Mouse (Mus musculus): ENCODE measurements around the gene Senp5. TPM values are rescaled to one million over a fixed set of nuclear protein-coding genes. Genes with fewer than 3 reads are reported as not detected.
A peak's percentile ranks its signal among the peaks of the same experiment; 100 is the strongest.
"Not testable (repeated sequence)": the region's sequence is repeated elsewhere in the genome, so short reads cannot be mapped to it uniquely, and the experiment has no call there.

Senp5 gene
- polyA plus RNA-seq, 1 experiment: not detected

DNA sequence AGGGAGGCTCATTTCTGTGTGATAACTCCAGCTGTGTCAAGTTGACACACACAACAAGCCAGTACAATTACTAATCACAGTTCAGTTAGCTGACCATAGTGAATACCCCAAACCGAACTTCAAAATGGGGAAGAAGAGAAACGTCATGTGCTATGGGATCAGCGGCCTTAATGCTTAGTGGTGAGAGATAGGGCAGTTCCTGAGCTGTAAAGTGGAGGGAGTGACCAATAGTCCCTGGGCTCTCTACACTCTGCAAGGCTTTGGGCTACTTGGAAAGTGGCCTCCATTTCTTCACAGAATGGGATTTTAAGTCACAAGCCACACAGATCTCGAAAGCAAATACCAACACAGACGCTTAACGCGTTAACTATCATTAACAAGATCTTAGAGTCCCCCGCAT, 55.8 kb downstream of the Senp5 start:
- Histone ChIP-seq H3K4me1 (ENCODE audit: control insufficient read depth, insufficient read depth, low read length) (peaks cover 24% of the 10 kb centered on the region), H3K27ac (ENCODE audit: insufficient read depth, low read depth, low read length) (no peak overlapping the region), H3K4me3 (ENCODE audit: insufficient read depth, low read depth, low read length) (peak overlapping the region; percentile 60)
- WGBS: 13% methylated on average over 8 of the region's 8 CpGs
- TF ChIP-seq CTCF (IDR thresholded peaks at IDR 0.05; ENCODE audit: insufficient read depth, low read depth, low read length): no peak
- TF ChIP-seq POLR2A (IDR thresholded peaks at IDR 0.05; ENCODE audit: insufficient read depth, low read depth, low read length): no peak

DNA sequence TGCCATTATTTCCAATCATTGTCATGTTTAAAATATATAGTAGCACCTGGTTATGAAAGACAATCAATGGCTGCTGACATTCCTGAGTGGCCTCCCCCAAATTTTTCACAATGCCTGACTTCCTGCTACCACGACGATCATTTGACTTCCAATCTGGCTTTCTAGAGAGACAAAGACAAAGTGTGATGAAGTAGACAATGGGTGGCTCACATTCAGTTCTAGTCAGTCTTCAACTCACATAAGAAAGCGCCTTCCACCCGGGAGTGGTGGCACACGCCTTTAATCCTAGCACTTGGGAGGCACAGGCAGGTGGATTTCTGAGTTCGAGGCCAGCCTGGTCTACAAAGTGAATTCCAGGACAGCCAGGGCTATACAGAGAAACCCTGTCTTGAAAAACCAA, 57.1 kb downstream of the Senp5 start:
- WGBS: 86% methylated on average over 6 of the region's 6 CpGs
- H3K4me3 ChIP-seq (ENCODE audit: insufficient read depth, low read depth, low read length); H3K27ac ChIP-seq (ENCODE audit: insufficient read depth, low read depth, low read length): not testable (repeated sequence)

DNA sequence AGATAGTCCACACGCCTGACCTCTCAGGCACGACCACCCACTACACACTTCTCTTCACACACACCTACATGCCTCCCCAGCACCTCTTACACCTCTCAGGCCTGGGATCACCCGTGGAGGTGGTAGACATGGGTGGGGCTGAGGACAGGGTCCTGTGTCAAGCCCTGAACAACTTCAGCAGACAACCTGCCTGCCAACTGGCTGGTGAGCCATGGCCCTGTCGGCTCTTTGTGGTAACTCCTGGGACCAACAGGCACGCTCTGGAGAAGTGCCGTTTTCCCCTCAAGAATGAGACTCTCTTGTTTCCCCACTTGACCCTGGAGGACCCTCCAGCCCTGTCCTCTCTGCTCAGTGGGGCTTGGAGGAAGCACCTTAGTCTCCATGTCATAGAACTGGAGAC, 57.7 kb downstream of the Senp5 start:
- whole genome bisulfite sequencing: 86% methylated on average over 6 of the region's 6 CpGs
- no peak for TF ChIP-seq CTCF (IDR thresholded peaks at IDR 0.05; ENCODE audit: insufficient read depth, low read depth, low read length)
- no peak for TF ChIP-seq POLR2A (IDR thresholded peaks at IDR 0.05; ENCODE audit: insufficient read depth, low read depth, low read length)
- H3K4me3 ChIP-seq (ENCODE audit: insufficient read depth, low read depth, low read length): no peak overlapping the region
- peaks cover 24% of the 10 kb centered on the region for H3K4me1 ChIP-seq (ENCODE audit: control insufficient read depth, insufficient read depth, low read length)
- H3K27ac ChIP-seq (ENCODE audit: insufficient read depth, low read depth, low read length): no peak overlapping the region

More for the DNA sequence above, 57.1 kb downstream of the Senp5 start:
- H3K4me1 ChIP-seq (ENCODE audit: control insufficient read depth, insufficient read depth, low read length): peaks cover 24% of the 10 kb centered on the region

DNA sequence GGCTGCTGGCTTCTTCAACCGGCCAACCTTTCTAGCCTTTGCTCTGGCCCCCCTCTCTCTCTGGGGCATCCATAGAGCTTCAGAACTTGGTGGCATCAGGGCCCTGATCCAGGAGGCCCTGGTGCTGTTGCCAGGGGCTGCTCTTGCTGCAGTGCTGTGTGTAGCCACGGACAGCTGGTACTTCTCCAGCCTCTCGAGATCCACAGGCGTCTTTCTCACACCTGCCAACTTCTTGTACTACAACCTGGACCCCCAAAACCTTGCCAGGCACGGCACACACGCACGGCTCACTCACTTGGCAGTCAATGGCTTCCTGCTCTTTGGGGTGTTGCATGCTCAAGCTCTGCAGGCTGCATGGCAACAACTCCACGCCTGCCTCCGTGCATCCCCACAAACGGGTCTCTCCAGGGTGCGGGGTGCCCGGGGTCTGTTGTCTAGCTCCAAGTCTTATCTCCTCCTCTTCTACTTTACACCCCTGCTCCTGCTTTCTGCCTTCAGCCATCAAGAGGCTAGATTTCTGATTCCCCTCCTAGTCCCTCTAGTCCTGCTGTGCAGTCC, 58.3 kb downstream of the Senp5 start:
- TF ChIP-seq CTCF (IDR thresholded peaks at IDR 0.05; ENCODE audit: insufficient read depth, low read depth, low read length): no peak
- no peak for TF ChIP-seq POLR2A (IDR thresholded peaks at IDR 0.05; ENCODE audit: insufficient read depth, low read depth, low read length)
- WGBS: 87% methylated on average over 12 of the region's 12 CpGs
- Histone ChIP-seq H3K4me1 (ENCODE audit: control insufficient read depth, insufficient read depth, low read length) (peaks cover 24% of the 10 kb centered on the region), H3K4me3 (ENCODE audit: insufficient read depth, low read depth, low read length) (no peak overlapping the region), H3K27ac (ENCODE audit: insufficient read depth, low read depth, low read length) (no peak overlapping the region)

DNA sequence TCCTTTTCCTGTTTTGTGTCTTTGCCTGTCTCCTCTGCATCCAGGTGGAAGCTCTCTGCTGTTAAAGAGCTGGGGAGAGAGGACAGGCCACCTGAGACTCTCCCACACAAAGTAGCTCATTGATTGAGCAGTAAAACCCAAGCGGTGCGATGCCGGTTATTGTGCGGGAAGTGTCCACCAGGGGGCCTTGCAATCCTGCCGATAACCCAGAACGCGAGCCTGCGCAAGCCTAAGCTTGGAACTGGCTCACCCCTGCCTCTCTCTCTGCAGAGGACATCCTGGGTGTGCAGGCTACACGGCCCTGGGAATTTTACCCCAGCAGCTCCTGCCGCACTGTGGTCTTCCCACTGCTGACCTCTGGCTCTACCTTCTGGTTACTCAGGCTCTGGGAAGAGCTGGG, 59.1 kb downstream of the Senp5 start:
- peaks cover 24% of the 10 kb centered on the region for H3K4me1 ChIP-seq (ENCODE audit: control insufficient read depth, insufficient read depth, low read length)
- H3K27ac ChIP-seq (ENCODE audit: insufficient read depth, low read depth, low read length): no peak overlapping the region
- no peak overlapping the region; the same call in 1 of the 2 replicates for H3K4me3 ChIP-seq (ENCODE audit: insufficient read depth, low read depth, low read length)
- 4% methylated on average over 10 of the region's 10 CpGs for WGBS
- no peak for TF ChIP-seq POLR2A (IDR thresholded peaks at IDR 0.05; ENCODE audit: insufficient read depth, low read depth, low read length)
- peak; percentile 55; the same call in 1 of the 2 replicates for TF ChIP-seq CTCF (IDR thresholded peaks at IDR 0.05; ENCODE audit: insufficient read depth, low read depth, low read length)

DNA sequence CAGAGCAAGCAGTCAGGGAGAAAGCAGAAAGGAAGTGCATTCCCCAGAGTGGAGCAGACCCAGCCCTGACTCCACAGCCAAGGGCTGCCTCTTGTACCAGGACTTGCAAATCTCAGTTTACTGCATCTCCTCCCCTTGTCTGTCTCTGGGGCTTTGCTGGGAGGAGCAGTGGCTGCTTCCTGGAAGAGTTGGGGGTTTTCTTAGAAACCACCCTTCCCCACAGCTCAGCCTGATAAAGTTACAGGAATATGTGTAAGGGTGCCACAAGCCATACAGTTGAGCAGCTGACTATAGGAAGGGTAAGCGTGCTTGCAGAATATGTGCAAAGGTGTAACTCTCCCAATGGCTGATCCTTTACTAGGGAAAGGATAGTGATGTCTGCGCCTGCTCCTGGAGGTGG, 62.5 kb downstream of the Senp5 start:
- WGBS: 82% methylated on average over 2 of the region's 2 CpGs
- Histone ChIP-seq H3K4me1 (ENCODE audit: control insufficient read depth, insufficient read depth, low read length) (peaks cover 19% of the 10 kb centered on the region), H3K27ac (ENCODE audit: insufficient read depth, low read depth, low read length) (no peak overlapping the region), H3K4me3 (ENCODE audit: insufficient read depth, low read depth, low read length) (no peak overlapping the region)
- no peak for TF ChIP-seq CTCF (IDR thresholded peaks at IDR 0.05; ENCODE audit: insufficient read depth, low read depth, low read length)
- no peak for TF ChIP-seq POLR2A (IDR thresholded peaks at IDR 0.05; ENCODE audit: insufficient read depth, low read depth, low read length)

DNA sequence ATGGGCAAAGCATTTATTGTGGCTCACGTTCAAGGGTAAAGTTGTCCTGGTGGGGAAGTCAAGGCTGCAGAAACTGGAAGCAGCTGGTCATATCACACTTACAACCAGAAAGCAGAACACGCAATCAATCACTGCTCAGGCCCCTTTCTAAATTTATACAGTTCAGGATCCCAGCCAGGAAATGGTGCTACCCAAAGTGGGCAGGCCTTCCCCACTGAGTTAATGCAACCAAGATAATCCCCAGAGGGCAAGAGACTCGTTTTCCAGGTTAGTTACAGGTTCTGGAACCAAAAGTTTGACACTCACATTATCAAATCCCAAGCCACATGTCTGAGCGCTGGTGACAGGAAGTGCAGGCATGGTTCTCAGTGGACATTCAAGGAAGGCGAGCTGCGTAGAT, 64.2 kb downstream of the Senp5 start:
- WGBS: 75% methylated on average over 6 of the region's 6 CpGs
- no peak for TF ChIP-seq POLR2A (IDR thresholded peaks at IDR 0.05; ENCODE audit: insufficient read depth, low read depth, low read length)
- TF ChIP-seq CTCF (IDR thresholded peaks at IDR 0.05; ENCODE audit: insufficient read depth, low read depth, low read length): no peak
- Histone ChIP-seq H3K4me1 (ENCODE audit: control insufficient read depth, insufficient read depth, low read length) (peaks cover 18% of the 10 kb centered on the region), H3K4me3 (ENCODE audit: insufficient read depth, low read depth, low read length) (no peak overlapping the region), H3K27ac (ENCODE audit: insufficient read depth, low read depth, low read length) (no peak overlapping the region)

DNA sequence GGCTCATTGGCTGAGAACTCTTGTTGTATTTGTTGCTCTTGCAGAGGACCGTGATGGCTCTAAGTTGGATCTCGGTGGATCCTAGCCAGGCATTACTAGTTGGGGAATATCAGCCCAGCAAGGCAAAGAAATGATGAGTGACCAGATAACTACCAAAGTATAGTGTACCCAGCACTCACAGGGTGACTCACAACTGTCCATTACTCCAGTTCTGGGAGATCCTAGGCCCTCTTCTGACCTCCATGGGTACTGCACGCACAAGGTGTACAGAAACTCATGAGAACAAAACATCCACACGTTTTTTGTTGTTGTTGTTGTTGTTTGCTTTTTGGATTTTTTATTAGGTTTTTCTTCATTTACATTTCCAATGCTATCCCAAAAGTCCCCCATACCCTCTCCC, 66.5 kb downstream of the Senp5 start:
- WGBS: 86% methylated on average over 4 of the region's 4 CpGs
- Histone ChIP-seq H3K4me1 (ENCODE audit: control insufficient read depth, insufficient read depth, low read length) (peaks cover 26% of the 10 kb centered on the region), H3K4me3 (ENCODE audit: insufficient read depth, low read depth, low read length) (no peak overlapping the region), H3K27ac (ENCODE audit: insufficient read depth, low read depth, low read length) (no peak overlapping the region)
- no peak for TF ChIP-seq POLR2A (IDR thresholded peaks at IDR 0.05; ENCODE audit: insufficient read depth, low read depth, low read length)
- no peak for TF ChIP-seq CTCF (IDR thresholded peaks at IDR 0.05; ENCODE audit: insufficient read depth, low read depth, low read length)

DNA sequence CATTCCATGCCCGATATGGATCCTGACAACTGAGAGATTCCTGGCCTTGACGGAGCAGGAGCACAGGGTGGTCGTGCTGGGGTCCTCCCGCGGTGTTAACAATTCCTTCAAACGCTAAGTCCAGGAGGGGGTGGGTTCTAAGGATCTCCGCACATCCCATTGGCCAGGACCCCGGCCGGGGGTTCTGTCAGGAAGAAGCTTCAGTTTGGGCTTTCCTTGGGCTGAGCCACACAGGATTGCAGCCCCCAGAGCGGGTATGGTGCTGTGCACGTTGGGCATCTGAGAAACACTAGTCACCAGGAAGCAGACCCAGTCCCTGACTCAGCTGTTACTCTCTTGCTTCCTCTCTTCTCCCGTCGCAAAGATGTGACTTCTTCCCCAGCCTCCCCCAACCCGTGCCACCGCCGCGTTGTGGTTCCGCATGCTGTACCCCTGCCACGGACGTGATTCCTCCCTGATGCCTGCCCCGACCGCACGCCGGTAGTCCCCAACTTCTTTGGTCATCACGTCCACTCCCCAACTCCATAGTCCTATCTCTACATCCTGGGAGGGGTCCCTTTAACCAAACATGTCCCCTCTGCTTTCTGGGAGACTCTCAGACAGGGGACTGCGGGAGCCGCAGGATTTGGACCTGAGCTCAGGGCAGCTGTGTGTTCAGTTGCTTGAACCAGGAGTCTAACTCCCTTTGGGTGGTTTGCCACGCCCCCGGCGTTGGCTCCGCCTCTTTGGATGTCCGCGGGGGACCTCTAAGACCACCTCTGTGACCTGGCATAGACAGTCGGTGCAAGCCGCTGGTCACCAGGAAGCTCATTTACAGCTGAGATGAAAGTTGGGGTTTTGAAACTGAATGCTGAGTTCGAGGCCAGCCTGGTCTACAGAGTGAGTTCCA, 67.8 kb downstream of the Senp5 start:
- Histone ChIP-seq H3K4me1 (ENCODE audit: control insufficient read depth, insufficient read depth, low read length) (peaks cover 26% of the 10 kb centered on the region), H3K27ac (ENCODE audit: insufficient read depth, low read depth, low read length) (no peak overlapping the region; the same call in 1 of the 2 replicates), H3K4me3 (ENCODE audit: insufficient read depth, low read depth, low read length) (peak overlapping the region; percentile 47)
- WGBS: 8% methylated on average over 36 of the region's 36 CpGs
- no peak for TF ChIP-seq POLR2A (IDR thresholded peaks at IDR 0.05; ENCODE audit: insufficient read depth, low read depth, low read length)
